Mouse (Mus musculus): ENCODE results near the gene Srrm4.

Srrm4 gene

DNA sequence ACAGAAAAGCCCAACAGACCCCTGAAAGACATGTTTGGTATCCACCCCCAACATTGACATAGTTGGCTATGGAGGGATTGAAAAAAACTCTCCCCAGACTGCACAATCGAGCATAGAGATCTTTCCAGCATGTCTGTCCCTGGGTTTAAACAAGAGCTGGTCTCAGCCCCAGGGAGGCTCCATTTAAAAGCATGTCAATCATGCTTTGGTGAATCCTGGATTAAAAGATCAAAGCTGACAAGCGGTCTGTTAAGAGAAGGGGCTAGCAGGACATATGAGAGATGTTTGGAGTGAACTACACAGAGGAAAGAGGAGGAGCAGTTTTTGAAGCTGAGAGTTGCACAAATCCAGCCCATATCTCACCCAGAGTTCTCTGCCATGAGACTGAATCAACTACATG, 38.5 kb downstream of the Srrm4 start:
- DNase-seq (ENCODE audit: low read depth, low spot score), result no peak

DNA sequence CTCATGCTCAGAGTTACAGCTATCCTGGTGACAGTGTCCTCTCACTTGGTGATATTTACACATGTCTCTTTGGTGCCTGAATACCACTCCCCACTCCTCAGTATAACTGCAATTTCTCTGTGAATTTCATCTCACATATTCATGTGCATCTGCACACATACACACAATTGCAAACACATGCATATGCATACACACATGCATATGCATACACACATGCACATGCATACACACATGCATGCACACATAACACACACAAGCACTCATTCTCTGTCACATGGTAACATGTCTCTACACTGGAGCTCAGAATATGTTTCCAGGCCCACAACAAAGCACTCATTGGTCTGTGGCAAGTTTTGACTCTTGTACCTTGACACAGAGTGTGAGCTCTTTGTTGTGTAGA, 39.0 kb downstream of the Srrm4 start:
- no peak for DNase-seq (ENCODE audit: low read depth, low spot score)

DNA sequence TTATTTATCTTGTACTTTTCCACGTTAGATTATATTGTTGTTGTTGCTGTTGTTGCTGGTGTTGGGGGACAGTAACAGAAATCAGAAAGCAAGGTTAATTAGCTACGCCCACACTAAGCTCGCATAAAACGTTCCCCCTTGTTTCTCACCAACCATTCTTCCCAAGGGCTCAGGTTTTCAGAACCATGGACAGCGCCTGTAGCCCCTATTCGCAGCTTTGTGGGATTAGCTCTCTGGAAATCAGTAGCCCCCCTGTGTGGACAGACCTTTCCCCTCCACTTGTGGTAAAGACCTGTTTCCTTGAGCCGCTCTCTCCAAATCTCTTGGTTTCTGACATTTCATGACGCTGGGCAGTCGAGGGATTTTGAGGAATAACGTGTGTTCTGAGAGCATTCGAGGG, 45.9 kb downstream of the Srrm4 start:
- peak; percentile 57 for DNase-seq (ENCODE audit: low read depth, low spot score)

DNA sequence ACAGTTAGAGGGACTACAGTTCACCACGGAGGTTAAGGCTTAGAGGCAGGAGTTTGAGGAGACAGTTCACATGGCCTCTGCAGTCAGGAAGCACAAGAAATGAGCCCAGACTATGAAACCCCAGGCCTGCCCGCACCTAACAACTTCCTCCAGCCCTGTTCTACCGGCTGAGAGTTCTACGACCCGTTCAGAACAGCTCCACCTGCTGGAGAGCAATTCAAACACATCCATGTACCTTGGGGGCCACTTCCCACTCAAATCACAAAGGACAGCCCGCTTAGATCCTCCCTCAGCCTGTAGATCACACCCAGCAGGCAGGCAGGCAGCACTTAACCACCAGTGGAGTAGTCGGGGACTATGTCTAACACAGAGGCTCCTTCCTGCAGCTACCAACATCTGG, 49.3 kb downstream of the Srrm4 start:
- DNase-seq (ENCODE audit: low read depth, low spot score), result no peak

DNA sequence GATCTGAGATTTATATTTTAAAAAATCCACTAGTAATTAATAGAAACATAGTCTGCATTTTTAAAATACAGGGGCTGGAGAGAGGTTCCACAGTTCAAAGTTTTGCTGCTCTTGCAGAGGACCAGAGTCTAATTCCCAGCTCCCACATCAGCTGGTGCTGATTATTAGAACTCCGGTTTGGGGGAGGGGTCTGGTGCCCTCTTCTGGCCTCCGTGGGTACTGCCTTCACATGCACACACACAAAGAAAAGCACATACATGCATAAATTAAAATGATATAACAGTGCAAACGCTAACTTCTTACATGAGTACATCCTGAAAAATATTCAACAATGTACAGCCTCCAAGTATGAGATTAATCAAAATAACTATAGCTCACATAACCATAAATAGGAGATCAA, 50.5 kb downstream of the Srrm4 start:
- DNase-seq (ENCODE audit: low read depth, low spot score), result no peak

DNA sequence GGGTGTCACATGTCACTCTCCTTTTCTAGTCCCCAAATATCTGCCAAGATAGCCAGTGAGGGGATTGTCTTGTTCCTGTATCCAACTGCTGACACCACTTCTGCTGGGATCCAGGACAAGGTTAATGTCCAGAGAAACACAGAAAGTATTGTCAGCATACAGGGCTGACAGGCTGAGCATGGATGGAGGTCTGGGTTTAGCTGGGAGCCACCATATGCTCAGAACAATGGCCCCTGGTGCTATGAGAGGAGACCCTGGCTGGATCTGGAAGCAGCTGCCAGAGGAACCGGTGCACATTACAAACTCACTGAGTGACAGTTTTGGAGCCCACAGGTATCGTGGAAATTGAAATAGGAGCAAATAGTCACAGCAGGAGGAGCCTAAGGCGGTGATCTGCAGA, 52.3 kb downstream of the Srrm4 start:
- no peak for DNase-seq (ENCODE audit: low read depth, low spot score)

DNA sequence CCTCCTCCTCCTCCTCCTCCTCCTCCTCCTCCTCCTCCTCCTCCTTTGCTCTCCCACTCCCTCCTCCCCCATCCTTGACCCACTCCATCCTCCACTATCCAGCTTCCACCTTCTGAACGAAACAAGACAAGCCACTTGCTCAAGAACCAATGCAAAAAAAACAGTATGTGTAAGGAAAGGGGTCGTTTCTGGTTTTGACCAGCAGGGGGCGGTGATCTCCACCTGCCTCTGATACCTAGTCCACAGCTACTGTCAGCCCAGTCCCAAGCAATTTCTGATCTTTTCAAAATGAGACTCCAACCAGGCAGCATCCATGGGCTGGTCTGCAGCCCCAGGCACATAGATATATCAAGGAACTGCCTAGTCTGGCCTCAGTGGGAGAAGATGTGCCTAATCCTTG, 53.1 kb downstream of the Srrm4 start:
- DNase-seq (ENCODE audit: low read depth, low spot score), result no peak

DNA sequence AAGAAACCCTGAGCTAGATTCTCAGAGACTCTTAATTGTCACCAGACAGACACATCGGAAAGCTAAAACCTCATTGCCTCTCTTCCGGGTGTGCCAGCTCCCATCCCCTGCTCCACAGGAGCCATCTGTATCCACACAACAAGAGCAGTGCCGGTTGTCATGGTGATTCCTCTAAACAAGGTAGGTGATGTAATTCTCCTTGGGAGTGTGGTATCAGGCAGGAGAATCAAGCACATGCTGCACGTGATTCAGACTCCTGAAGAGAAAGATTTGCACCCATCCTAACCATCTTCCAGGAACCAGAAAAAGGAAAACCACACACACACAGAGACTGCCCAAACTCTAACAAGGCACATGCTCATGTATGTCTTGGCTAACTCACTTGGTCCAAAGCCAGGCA, 65.3 kb downstream of the Srrm4 start:
- no peak for DNase-seq (ENCODE audit: low read depth, low spot score)

DNA sequence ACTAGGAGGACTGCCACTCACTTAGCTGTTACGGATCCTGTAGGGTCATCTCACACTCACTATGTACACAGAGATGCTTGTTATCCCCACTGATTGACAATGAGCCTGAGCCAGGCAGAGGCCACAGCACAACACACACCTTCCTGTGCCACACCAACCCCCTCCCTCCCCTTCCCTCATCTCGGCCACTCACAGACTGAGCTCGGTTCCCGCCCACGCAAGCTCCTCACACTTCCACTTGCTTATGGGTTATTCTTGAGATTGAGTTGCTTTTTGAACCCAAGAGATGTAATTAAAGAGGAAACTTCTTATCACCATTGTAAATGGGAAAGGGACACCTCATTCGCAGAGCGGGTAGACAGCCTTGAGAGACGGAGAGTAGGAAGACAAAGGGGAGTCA, 66.3 kb downstream of the Srrm4 start:
- DNase-seq (ENCODE audit: low read depth, low spot score), result no peak

DNA sequence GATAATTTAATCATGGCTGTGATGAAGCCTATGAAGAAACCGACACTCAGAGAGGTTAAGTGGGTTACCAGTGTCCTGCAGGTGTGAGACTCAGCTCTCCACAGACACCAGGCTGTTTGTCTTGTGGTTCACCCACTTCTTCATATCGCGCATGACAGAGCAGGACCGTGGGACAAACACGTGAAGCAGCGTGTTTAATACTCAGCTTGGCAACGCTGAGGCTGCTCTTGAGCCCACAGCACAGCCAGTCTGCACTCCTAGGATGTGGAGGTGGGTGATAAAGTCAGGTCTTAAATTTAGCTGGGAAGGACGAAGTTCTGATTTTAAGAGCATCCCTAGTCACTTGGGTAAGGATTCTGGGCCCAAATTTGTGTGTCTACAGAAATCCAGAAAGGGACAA, 68.1 kb downstream of the Srrm4 start:
- DNase-seq (ENCODE audit: low read depth, low spot score), result no peak

DNA sequence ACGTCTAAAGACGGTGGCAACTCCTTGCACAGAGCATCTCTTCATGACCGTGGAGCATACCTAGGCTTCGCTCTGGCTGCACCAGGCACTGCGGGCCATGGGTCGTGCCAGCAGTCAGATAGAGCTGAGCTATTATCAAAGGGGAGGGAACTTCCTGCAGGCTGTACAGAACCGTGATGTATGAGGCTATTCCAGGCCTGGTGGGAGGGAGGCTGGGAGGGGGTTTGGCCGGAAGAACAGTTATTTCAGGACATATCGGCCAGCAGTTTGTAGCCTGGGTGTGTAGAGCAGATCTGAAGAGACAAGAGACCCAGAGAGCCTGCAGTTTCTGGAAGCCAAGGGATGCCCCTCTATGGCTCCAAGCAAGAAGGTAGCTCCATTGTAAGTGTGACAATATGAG, 68.5 kb downstream of the Srrm4 start:
- DNase-seq (ENCODE audit: low read depth, low spot score), result no peak

DNA sequence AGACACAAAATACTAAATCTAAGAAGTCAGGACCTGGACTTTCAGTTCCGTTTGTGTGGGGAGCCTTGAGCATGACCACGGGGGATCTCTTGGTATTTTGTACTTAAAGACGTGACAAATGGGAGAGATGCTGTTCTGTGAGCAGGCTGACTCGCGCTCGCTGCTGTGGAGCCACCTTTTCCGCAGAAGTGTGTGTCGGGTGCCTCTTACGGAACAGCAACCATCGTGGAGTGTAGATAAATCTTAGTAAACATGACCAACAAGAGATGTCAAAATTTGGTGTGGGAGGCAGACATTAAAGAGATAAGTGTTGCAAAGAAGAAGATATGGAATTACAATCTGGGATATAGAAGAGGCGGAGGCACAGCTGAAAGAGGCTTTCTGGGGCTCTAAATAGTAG, 69.3 kb downstream of the Srrm4 start:
- DNase-seq (ENCODE audit: low read depth, low spot score), result no peak

DNA sequence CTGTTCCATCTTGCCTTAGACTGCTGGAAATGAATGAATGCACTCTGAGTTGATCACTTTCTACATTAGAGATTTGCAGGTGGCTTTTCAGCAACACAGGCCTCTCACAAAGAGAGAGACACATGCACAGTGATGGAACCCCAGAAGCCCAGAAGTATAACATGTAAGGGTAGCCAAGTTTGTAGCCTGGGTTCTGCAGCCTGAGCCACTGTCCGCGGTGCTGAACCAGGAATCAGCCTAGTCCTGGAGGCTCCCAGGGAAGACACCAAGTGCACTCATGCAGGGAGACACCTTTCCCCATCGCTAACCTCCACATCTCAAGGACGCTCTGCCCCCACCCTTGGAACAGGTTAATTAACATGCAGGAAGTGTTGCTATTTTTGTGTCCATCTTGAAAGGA, 73.6 kb downstream of the Srrm4 start:
- peak; percentile 33 for DNase-seq (ENCODE audit: low read depth, low spot score)

DNA sequence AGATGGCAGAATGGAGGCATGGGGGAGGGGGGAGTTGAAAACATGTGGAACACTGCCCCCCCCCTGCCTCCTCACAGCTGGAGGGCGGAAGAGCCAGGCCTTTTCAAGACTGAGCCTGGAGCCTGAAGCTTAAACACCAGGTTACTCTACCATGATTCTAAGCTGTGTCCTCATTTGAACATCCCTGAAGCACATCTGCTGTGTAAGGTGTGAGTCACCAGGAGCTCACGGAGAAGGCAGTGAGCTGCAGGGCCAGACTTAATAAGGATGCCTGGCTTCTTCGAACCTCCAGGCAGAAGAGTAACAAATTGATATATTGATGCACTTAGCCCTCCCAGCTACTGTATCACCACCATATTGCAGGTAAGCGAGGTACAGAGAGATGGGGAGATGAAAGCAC, 79.5 kb downstream of the Srrm4 start:
- DNase-seq (ENCODE audit: low read depth, low spot score), result no peak

DNA sequence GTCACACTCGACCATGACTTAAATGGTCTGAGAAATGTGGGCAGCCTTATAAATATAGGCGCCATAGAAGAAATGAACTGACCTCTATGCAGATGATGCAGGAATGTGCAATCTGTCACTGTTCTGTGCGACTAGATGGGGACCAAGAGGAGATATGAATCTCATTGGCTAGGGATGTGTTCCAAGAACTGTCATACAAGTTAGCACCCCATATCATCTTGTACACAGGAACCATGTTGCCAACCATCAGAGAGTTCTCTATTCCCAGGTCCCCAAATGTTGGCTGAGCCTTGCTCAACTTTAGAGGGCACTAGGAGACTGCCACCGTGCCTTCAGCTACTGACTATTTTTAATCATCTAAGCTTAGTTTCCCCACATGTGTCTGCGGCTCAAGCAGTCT, 81.4 kb downstream of the Srrm4 start:
- DNase-seq (ENCODE audit: low read depth, low spot score), result no peak

DNA sequence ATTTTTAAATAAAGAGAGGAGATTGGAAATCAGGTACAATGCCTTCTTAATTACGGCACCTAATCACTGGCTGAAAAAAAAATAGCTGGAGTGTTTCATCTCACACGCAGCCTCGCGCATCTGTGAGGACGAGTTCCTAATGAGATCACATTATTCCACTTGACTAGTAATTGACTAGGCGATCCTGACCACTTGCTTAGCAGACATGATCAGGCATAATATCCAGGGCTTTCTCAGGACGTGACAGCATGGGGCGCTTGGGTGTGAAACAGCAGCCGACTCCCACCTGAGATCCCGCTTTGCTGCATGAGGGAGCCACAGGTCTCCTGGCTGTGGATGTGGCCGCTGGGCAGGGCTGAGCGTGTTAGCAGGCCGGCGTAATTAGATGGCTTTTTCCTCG, 90.3 kb downstream of the Srrm4 start:
- no peak for DNase-seq (ENCODE audit: low read depth, low spot score)

DNA sequence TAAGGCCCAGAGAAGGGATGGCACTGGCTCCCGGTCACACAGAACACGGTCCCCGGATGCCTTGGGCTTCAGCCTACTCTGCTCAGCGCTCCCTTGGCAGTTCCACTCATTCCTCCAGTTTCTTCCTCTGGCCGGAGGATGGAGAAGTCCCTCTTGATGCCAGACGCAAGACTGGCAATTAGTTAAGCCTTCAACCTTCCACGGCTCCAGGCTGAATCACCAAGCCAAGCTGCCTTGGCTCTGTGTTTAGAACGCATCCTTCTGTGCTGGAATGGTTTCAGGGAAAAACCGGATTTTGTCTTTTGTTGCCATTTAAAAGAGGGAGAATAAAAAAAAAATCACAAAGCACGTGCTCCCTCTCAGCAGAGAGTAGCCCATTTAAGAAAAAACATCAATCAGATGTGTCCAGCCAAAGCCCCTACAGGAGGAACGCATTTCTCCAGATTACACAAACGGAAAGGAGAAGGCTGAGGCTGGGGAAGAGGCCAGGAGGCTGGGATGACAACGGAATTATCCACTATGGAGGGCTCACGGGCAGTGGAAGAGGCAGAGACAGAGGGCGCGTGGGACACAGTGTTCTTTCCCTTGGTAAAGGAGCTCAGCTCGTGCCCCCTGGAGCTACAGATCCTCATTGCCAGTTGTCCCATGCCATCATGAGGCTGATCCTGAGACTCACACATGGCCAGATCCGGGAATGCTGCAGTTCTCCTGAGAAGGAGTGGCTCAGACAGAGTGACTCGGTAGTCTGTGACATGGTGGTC, 92.6 kb downstream of the Srrm4 start:
- no peak for DNase-seq (ENCODE audit: low read depth, low spot score)

DNA sequence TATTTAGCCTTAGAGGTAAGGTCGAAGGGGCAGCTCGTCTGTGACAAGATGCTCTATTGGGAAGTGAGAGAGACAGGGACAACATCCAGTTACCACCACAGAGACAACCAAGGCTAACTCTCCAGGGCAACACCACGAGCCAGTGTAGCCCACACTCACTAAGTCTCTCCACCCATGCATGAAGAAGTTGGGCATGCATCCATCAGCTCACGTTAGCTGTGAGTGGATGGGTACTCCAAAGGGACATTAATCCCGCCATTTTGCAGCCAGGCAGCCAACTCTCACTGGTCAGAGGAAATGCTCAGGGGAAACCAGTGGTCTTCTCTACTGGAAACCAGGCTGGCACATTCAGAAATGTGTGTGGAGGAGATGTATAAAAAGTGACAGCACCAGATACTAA, 93.8 kb downstream of the Srrm4 start:
- no peak for DNase-seq (ENCODE audit: low read depth, low spot score)

DNA sequence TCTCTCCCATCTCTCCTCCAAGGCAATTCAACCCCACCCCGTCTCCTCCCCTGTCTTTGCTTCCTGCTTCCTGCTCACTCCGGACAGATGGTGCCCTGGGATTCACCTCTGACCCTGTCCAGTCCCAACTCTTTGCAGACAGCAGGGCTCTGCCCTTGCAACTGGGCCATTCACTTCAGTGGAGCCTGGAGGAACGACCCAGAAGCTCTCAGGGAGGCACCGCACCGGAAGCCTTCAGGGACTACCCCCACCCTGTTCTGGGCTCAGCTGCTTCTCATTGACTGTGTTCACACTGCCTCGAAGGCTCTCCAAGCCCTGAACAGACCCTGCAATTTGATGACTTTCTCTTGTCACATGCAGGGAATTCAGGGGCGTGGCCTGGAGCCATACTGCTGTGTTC, 94.4 kb downstream of the Srrm4 start:
- no peak for DNase-seq (ENCODE audit: low read depth, low spot score)

DNA sequence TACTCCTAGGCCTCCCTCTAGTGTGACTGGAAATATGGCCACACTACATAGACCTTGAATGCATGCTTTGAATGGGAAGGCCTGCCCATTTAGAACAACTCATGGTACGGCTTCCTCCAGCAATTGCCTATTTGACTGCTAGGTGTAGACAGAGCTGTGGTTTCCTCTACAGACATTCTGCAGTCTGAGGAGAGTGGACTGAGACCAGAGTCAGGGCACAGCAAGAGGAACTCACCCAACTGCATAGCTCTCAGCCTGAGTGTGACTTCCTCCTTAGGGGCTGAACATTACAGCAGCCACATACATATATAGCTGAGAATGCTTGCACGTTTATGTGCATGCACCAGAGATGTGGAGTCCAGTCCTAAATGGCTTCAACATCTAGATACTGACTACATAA, 94.9 kb downstream of the Srrm4 start:
- DNase-seq (ENCODE audit: low read depth, low spot score), result no peak

DNA sequence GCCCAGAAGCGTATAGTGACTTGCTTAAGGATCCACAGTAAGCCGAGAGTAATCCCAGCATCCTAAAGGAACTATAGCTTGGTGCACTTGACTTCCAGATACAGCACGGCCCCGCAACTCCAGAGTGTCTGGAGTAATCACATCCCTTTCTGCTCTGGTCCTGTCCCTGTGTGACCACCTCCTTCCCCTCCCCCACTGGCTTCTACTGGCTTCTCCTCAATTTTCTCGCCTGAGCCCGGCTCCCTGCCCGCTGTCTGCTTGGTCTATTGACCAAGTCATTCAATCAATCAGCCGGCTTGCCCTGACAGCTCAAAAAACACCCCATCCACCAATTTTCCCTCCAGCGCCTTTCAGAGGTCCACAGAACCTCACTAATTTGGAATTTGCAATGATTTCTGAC, 96.2 kb downstream of the Srrm4 start:
- DNase-seq (ENCODE audit: low read depth, low spot score), result no peak

DNA sequence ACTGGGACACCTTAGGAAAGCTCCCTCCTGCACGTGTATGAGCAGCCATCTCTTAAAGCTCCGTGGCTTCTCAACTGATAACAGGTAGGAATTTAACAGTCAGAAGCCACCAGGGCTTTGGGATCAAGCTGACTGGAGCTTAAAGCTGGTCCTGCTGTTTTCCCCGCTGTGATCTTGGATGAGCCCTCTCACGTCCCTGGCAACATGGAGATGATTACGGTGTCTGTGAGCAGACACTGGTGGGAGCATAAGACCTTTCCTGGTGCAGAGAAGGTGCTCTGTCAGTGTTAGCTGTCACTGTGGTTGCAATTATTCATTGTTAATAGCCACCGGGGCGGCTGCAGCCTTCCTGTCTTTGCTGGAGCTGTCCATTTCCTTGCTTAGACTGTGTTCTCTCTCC, 97.2 kb downstream of the Srrm4 start:
- DNase-seq (ENCODE audit: low read depth, low spot score), result no peak

DNA sequence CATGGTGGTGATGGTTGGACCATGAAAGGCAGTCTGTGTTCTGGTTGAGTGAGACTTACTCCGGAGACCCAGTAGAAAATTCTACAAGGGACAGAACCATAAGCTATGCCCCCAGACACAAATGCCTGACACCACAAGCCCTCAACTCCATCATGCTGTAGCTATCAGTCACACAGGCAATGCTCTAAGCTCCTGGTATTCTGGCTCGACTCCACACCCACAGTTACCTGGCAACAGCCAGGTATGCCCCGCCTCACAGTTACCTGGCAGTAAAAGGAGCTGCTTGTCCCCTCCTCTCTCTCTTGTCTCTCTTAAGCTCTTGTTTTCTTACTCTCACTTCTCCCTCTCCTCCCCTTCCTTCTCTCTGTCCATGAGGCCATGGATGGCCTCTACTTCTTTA, 98.9 kb downstream of the Srrm4 start:
- no peak for DNase-seq (ENCODE audit: low read depth, low spot score)

DNA sequence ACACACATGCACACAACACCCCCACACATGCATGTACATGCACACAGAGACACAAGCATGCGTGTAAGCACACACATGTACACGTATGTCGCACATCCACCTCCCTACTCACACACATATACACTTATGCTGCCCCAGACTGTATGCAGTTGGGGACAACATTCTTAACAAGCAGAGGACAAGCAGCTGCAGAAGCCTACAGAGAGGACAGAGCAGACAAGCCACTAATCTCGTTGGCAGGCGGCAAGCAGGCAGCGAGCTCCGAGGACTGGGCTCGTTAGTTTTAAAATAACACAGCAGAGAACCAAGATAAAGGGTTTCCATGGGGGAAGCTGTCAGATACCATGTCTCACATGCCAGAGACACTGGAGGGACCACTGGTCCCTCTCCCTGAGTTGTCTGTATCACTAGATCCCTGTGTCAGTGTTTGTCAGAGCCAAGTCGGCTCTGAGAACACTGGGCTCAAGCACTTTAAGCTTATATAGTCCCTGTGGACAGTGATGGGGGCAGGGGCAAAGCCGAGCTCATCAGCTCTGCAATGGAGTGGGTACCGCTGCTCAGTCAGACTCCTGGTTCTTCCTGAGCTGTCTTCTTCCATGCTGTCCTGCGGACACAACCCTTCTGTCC, 99.7 kb downstream of the Srrm4 start:
- no peak for DNase-seq (ENCODE audit: low read depth, low spot score)
